Mouse (Mus musculus) embryonic facial prominence, embryonic 11.5 days (tissue): ENCODE measurements around the gene Wdr12. TPM values are rescaled to one million over a fixed set of nuclear protein-coding genes. Genes with fewer than 3 reads are reported as not detected.

Experiments
- ATAC-seq: fragments of 200-750 bp; cut with Nextera tagmentation; replicated peaks from 2 replicates; pipeline ENCODE4 v1.8.0; 2017; ENCODE audit warnings: low read depth; ENCODE audit not compliant: insufficient number of reproducible peaks, low FRiP score, low TSS enrichment
- DNase-seq: peaks from one replicate; pipeline ENCODE4 v3.0.0-alpha.2; 2015; ENCODE audit warnings: low spot score
- H3K27ac ChIP-seq: fragments of 300-500 bp; sonication (generic); replicated peaks from 2 replicates; pipeline ENCODE4 v1.5.1; 2014; ENCODE audit warnings: mild to moderate bottlenecking, low read depth, low read length, control low read depth
- H3K27me3 ChIP-seq: fragments of 300-500 bp; sonication (generic); 2 replicates; pipeline ENCODE4 v1.6.1; 2014; ENCODE audit warnings: mild to moderate bottlenecking, low read length, moderate library complexity, mixed read lengths; ENCODE audit not compliant: control insufficient read depth, insufficient read depth
- H3K36me3 ChIP-seq: fragments of 300-500 bp; sonication (generic); replicated peaks from 2 replicates; pipeline ENCODE4 v1.6.1; 2014; ENCODE audit warnings: low read depth, mild to moderate bottlenecking, low read length, moderate library complexity, mixed read lengths; ENCODE audit not compliant: control insufficient read depth, insufficient read depth
- H3K4me1 ChIP-seq: fragments of 300-500 bp; sonication (generic); 2 replicates; pipeline ENCODE4 v1.6.1; 2014; ENCODE audit warnings: low read length, mixed read lengths; ENCODE audit not compliant: control insufficient read depth, insufficient read depth
- H3K4me2 ChIP-seq: fragments of 300-500 bp; sonication (generic); 2 replicates; pipeline ENCODE4 v1.6.1; 2014; ENCODE audit warnings: low read depth, mild to moderate bottlenecking, control low read depth, low read length, moderate library complexity
- H3K4me3 ChIP-seq: fragments of 300-500 bp; sonication (generic); 2 replicates; pipeline ENCODE4 v1.5.1; 2014; ENCODE audit warnings: low read depth, low read length, control low read depth
- H3K9ac ChIP-seq: fragments of 300-500 bp; sonication (generic); replicated peaks from 2 replicates; pipeline ENCODE4 v1.6.1; 2014; ENCODE audit warnings: mild to moderate bottlenecking, control low read depth, low read length
- H3K9me3 ChIP-seq: fragments of 300-500 bp; sonication (generic); replicated peaks from 2 replicates; pipeline ENCODE4 v1.6.1; 2016; ENCODE audit warnings: mild to moderate bottlenecking, low read length, inconsistent platforms, mixed read lengths; ENCODE audit not compliant: control insufficient read depth
- WGBS: fragments of 180-500 bp; shearing (Covaris S2); extraction: QIAGEN DNeasy Blood & Tissue Kit; methylation state at CpG from one replicate; pipeline ENCODE4 v1.1.7; 2014; 5-methylcytosine and 5-hydroxymethylcytosine counted together
- polyA plus RNA-seq: library from polyadenylated mRNA; unstranded; fragments of >200 nt; fragmentation: Nextera tagmentation; extraction: Ambion mirVana; gene quantifications from 2 replicates; pipeline ENCODE4 v1.2.1, GENCODE M21; 2014

The Wdr12 gene
- polyA plus RNA-seq, 1 experiment from 2014 or later = 59.0 TPM

- Histone ChIP-seq H3K9me3 (no peaks in the 10 kb centered on the region), H3K4me2 (peak within 1 kb of the TSS; percentile 95), H3K9ac (peak within 1 kb of the TSS; percentile 79), H3K36me3 (no peaks in the 10 kb centered on the region), H3K4me3 (peak within 1 kb of the TSS; percentile 77), H3K27me3 (peaks cover 14% of the 10 kb centered on the region), H3K4me1 (no peaks in the 10 kb centered on the region), H3K27ac (no peak within 1 kb of the TSS)
- DNase-seq (peak; percentile 64), ATAC-seq (peak; percentile 87)
- WGBS = under 1% methylated on average over 51 of the region's 99 CpGs
Measured at GRCm38 (mm10) chr1:60042796-60043469, 55.5 kb downstream of the Wdr12 start, which contains the start of gene Ica1l. Ica1l (minus strand) TSS chr1:60043184.

GRCm38 (mm10) chr1:60042398-60042795 lies 56.0 kb downstream of the Wdr12 start:
- Histone ChIP-seq H3K27me3 (peaks cover 14% of the 10 kb centered on the region), H3K4me1 (no peaks in the 10 kb centered on the region), H3K36me3 (no peaks in the 10 kb centered on the region), H3K9me3 (no peaks in the 10 kb centered on the region), H3K27ac (no peak overlapping the region), H3K9ac (peak overlapping the region; percentile 79), H3K4me2 (peak overlapping the region; percentile 95), H3K4me3 (peak overlapping the region; percentile 77)
- no peak for DNase-seq
- 4% methylated on average over 19 of the region's 19 CpGs for WGBS
- peak; percentile 23; the same call in 1 of the 2 replicates for ATAC-seq

- Histone ChIP-seq H3K36me3 (no peaks in the 10 kb centered on the region), H3K27me3 (no peaks in the 10 kb centered on the region), H3K9ac (no peak overlapping the region), H3K4me2 (no peak overlapping the region), H3K27ac (no peak overlapping the region), H3K4me1 (no peaks in the 10 kb centered on the region), H3K9me3 (no peaks in the 10 kb centered on the region), H3K4me3 (no peak overlapping the region)
- DNase-seq (no peak), ATAC-seq (no peak)
- 96% methylated on average over 2 of the region's 2 CpGs for WGBS
Measured at GRCm38 (mm10) chr1:60035044-60035443, 63.4 kb downstream of the Wdr12 start.

Other genes with a start within 250 kb of the Wdr12 start
- 14.6 and 15.0 TPM in 2 replicates for gene Fam117b, start 185.6 kb downstream of the Wdr12 start, polyA plus RNA-seq
- gene Ica1l, start 55.5 kb downstream of the Wdr12 start, polyA plus RNA-seq = 1.2 and 2.2 TPM in 2 replicates
- gene Carf, start 398 bp downstream of the Wdr12 start, polyA plus RNA-seq = 5.1 and 6.7 TPM in 2 replicates
- gene Nbeal1, start 82.0 kb upstream of the Wdr12 start, polyA plus RNA-seq = 6.3 and 6.7 TPM in 2 replicates
- gene Cyp20a1, start 244.7 kb upstream of the Wdr12 start, polyA plus RNA-seq = 12.2 and 12.4 TPM in 2 replicates